Mouse (Mus musculus) ES-E14 (cell line): Measurements from ENCODE around the gene Fkbp10. TPM values are rescaled to one million over a fixed set of nuclear protein-coding genes. Genes with fewer than 3 reads are reported as not detected.
A peak's percentile ranks its signal among the peaks of the same experiment; 100 is the strongest.

Source experiments
- DNase-seq: peaks from one replicate; pipeline ENCODE4 v3.0.0-alpha.2; 2013; ENCODE audit warnings: low read depth, low spot score
- H3K27ac ChIP-seq: 2 replicates; pipeline ENCODE4 v1.5.1; 2012; ENCODE audit warnings: low read depth, mild to moderate bottlenecking, low read length, moderate library complexity, mixed read lengths; ENCODE audit not compliant: poor library complexity, insufficient read depth, severe bottlenecking
- H3K36me3 ChIP-seq: 2 replicates; pipeline ENCODE4 v1.6.1; 2012; ENCODE audit warnings: mild to moderate bottlenecking, low read length, moderate library complexity, mixed read lengths; ENCODE audit not compliant: control insufficient read depth, poor library complexity, insufficient read depth, severe bottlenecking
- H3K4me1 ChIP-seq, 2 experiments: fragments of 150-350 bp in 1 of 2; sonication (generic) in 1 of 2; 2 replicates each; pipeline ENCODE4 v1.6.1; 2012; ENCODE audit warnings: low read length in 2 of 2, mild to moderate bottlenecking in 1 of 2, mixed read lengths in 1 of 2; ENCODE audit not compliant: control insufficient read depth in 2 of 2, insufficient read depth in 2 of 2, poor library complexity in 1 of 2
- H3K4me3 ChIP-seq, 2 experiments: fragments of 150-350 bp in 1 of 2; sonication (generic) in 1 of 2; 2 replicates each; pipeline ENCODE4 v1.5.1; 2012; ENCODE audit warnings: low read length in 2 of 2, low read depth in 1 of 2, mild to moderate bottlenecking in 1 of 2, mixed read lengths in 1 of 2; ENCODE audit not compliant: insufficient read depth in 1 of 2, poor library complexity in 1 of 2, severe bottlenecking in 1 of 2
- H3K9ac ChIP-seq: 2 replicates; pipeline ENCODE4 v1.6.1; 2012; ENCODE audit warnings: low read depth, mild to moderate bottlenecking, low read length, mixed read lengths; ENCODE audit not compliant: poor library complexity, insufficient read depth, severe bottlenecking
- H3K9me3 ChIP-seq: fragments of 150-350 bp; sonication (generic); 2 replicates; pipeline ENCODE4 v1.6.1; 2012; ENCODE audit warnings: low read depth, mild to moderate bottlenecking, low read length; ENCODE audit not compliant: control insufficient read depth, insufficient read depth
- CHD2 ChIP-seq: IDR thresholded peaks from 2 replicates; pipeline ENCODE4 v1.6.1; 2014; ENCODE audit warnings: mild to moderate bottlenecking, low read depth, low read length, inconsistent platforms
- HCFC1 ChIP-seq: IDR thresholded peaks from 2 replicates; pipeline ENCODE4 v1.6.1; 2012; ENCODE audit warnings: low read length, inconsistent platforms, borderline replicate concordance; ENCODE audit not compliant: insufficient read depth
- MAFK ChIP-seq: IDR thresholded peaks from 2 replicates; pipeline ENCODE4 v1.6.1; 2014; ENCODE audit warnings: mild to moderate bottlenecking, low read depth, low read length, inconsistent platforms; ENCODE audit not compliant: insufficient read depth
- ZC3H11A ChIP-seq: IDR thresholded peaks from 2 replicates; pipeline ENCODE4 v1.6.1; 2012; ENCODE audit warnings: low read depth, mild to moderate bottlenecking, inconsistent platforms, low read length, borderline replicate concordance
- ZNF384 ChIP-seq: IDR thresholded peaks from 2 replicates; pipeline ENCODE4 v1.6.1; 2012; ENCODE audit warnings: low read depth, low read length, inconsistent platforms
- in situ Hi-C, 2 experiments: fragments of 600-800 bp; cut with MboI; formaldehyde crosslinking; loops; one replicate each; pipeline ENCODE4 v1.15.1; 2025; ENCODE audit warnings: low sequenced_read_pairs in 2 of 2, inconsistent platforms in 1 of 2; ENCODE audit not compliant: unreplicated experiment in 2 of 2
- total RNA-seq: library from RNA; depleted of rRNA; stranded (reverse); fragments of 300-350 nt; gene quantifications from 2 replicates; pipeline ENCODE4 v1.2.3, GENCODE M21; 2012

Gene Fkbp10
- total RNA-seq, 1 experiment: 73.3 TPM

DNA sequence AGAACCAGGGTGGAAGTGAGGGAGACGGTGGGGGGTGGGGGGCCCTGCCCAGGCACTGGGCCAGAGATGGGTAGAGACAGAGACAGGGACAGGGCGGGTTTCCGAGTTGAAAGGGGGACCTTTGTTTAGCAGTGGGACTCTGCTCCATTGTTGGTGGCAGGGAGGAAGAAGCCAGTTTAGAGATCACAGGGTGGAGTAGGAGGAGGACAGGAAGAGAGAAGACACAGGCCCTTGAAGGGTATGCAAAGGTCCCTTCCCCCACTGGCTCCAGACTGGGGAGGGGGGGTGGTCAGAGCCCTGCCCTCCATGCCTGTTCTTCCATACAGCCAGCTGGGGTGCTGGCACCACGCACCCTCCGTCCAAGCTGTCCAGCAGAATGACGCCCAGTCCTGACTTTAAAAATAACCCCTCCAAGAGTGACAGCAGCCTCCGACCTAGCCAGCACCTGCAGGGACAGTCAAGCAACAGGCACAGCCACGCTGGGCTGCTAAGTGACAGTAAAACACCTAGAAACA is 25.5 kb upstream of the Fkbp10 start:
- TF ChIP-seq ZC3H11A (no peak), HCFC1 (no peak), MAFK (no peak), CHD2 (no peak), ZNF384 (no peak)

DNA sequence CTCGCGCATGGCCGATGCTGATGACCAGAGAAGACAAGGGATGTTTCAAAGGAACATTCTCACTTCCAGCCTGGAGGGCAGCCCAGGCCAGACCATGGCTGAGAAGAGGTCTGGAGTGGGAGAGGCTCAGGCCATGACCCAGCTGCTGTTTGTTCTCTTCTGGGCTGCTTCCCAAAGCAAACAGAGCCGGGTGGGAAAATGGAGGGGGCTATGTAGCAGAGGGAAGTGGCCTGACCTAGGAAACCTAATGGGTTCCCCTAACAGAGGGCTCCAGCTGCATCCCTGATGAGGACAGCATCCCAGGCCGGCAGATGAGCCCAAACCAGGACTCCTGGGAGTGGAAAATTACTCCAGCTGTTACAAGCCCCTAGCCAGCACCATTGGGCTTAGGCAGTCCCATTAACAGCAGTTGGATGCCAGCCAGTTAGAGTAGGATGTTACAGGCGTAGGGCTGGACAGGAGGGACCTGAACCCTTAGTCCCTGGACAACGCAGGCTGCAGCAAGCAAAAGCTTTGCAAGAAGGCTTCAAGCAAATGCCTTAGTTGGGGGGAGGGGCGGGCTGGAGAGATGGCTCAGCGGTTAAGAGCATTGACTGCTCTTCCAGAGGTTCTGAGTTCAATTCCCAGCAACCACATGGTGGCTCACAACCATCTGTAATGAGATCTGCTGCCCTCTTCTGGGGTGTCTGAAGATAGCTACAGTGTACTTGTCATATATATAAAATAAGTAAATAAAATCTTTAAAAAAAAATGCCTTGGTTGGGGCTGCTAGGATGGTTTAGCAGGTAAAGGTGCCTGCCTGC is 24.2 kb upstream of the Fkbp10 start:
- Histone ChIP-seq H3K4me1 (peaks cover 22 to 57% of the 10 kb centered on the region in 2 experiments), H3K9me3 (no peaks in the 10 kb centered on the region), H3K9ac (peak overlapping the region; percentile 35; the same call in 1 of the 2 replicates), H3K4me3 (peak overlapping the region in 1 of 2 experiments; percentile 9; a peak in 1 of 4 replicates), H3K27ac (peak overlapping the region; percentile 62; the same call in 1 of the 2 replicates), H3K36me3 (no peaks in the 10 kb centered on the region)
- TF ChIP-seq ZNF384: no peak
- DNase-seq: no peak
- in situ Hi-C loops: no loop called here

More for the DNA sequence above, 25.5 kb upstream of the Fkbp10 start:
- Histone ChIP-seq H3K4me1 (peaks cover 25 to 67% of the 10 kb centered on the region in 2 experiments), H3K27ac (peak overlapping the region; percentile 62), H3K36me3 (peaks cover 6% of the 10 kb centered on the region), H3K9ac (peak overlapping the region; percentile 6; the same call in 1 of the 2 replicates), H3K4me3 (peak overlapping the region in 1 of 2 experiments; percentile 3; a peak in 2 of 4 replicates), H3K9me3 (no peaks in the 10 kb centered on the region)
- in situ Hi-C loops: no loop called here
- no peak for DNase-seq

DNA sequence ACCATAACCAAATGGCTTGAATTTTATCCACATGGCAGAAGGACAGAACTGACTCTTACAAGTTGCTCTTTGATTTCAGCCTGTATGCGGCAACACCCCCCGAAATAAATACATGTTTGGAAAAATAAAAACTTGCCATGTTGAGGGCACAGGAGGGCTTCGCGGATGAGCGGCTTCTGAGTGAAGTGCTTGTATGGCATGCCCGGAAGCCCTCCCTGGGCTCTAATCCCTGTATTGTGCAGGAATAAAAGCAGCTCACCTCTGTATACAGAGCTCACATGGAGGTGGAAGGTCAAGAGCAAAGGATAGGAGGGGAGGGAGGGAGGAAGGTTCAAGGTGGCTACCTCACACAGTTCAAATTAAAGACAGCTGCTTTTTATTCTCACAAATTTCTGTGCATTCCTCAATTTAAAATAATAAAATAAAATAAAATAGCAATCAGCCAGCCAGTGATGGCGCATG is 23.6 kb upstream of the Fkbp10 start:
- Histone ChIP-seq H3K36me3 (no peaks in the 10 kb centered on the region), H3K4me1 (peaks cover 21 to 54% of the 10 kb centered on the region in 2 experiments), H3K4me3 (peak overlapping the region in 1 of 2 experiments; percentile 9; a peak in 1 of 4 replicates), H3K9me3 (no peaks in the 10 kb centered on the region), H3K9ac (peak overlapping the region; percentile 5; the same call in 1 of the 2 replicates), H3K27ac (no peak overlapping the region; the same call in 1 of the 2 replicates)
- DNase-seq: no peak
- TF ChIP-seq ZNF384: no peak
- TF ChIP-seq ZC3H11A: no peak
- TF ChIP-seq CHD2: no peak
- no peak for TF ChIP-seq HCFC1
- TF ChIP-seq MAFK: no peak
- in situ Hi-C loops: no loop called here

GRCm38 (mm10) chr11:100392958-100393357 is 22.5 kb upstream of the Fkbp10 start:
- in situ Hi-C loops: no loop called here
- Histone ChIP-seq H3K4me1 (peaks cover 13 to 45% of the 10 kb centered on the region in 2 experiments), H3K9ac (no peak overlapping the region), H3K36me3 (no peaks in the 10 kb centered on the region), H3K4me3 (no peak overlapping the region), H3K27ac (no peak overlapping the region), H3K9me3 (no peaks in the 10 kb centered on the region)
- DNase-seq: no peak
- TF ChIP-seq CHD2: no peak
- TF ChIP-seq HCFC1: no peak
- TF ChIP-seq ZNF384: no peak
- no peak for TF ChIP-seq ZC3H11A
- no peak for TF ChIP-seq MAFK
